Mouse (Mus musculus) cerebellum, adult 2 months (tissue): ENCODE measurements around the gene Mlxip. TPM values are rescaled to one million over a fixed set of nuclear protein-coding genes. Genes with fewer than 3 reads are reported as not detected.

Experiments
- DNase-seq, 2 experiments: peaks; one replicate each; pipeline ENCODE4 v3.0.0; 2021
- H3K27ac ChIP-seq: fragments of 200-500 bp; 2 replicates; pipeline ENCODE4 v1.5.1; 2012; ENCODE audit warnings: low read length, control low read depth, inconsistent platforms; ENCODE audit not compliant: insufficient read depth
- H3K27me3 ChIP-seq: fragments of 200-500 bp; 2 replicates; pipeline ENCODE4 v1.6.1; 2012; ENCODE audit warnings: inconsistent platforms, mild to moderate bottlenecking, low read length, moderate library complexity; ENCODE audit not compliant: control insufficient read depth, insufficient read depth
- H3K4me1 ChIP-seq: fragments of 200-500 bp; 2 replicates; pipeline ENCODE4 v1.6.1; 2011; ENCODE audit warnings: low read length; ENCODE audit not compliant: control insufficient read depth, insufficient read depth
- H3K4me3 ChIP-seq: fragments of 200-500 bp; replicated peaks from 2 replicates; pipeline ENCODE3; 2011; ENCODE audit warnings: mild to moderate bottlenecking, low read depth, low read length, control low read depth; ENCODE audit not compliant: insufficient read depth
- CTCF ChIP-seq: fragments of 200-500 bp; IDR thresholded peaks from 2 replicates; pipeline ENCODE4 v1.5.1; 2011; ENCODE audit warnings: low read depth, mild to moderate bottlenecking, control low read depth, low read length, moderate library complexity, borderline replicate concordance; ENCODE audit not compliant: insufficient read depth
- POLR2A ChIP-seq: fragments of 200-500 bp; IDR thresholded peaks from 2 replicates; pipeline ENCODE4 v1.6.1; 2011; ENCODE audit warnings: low read length, control low read depth, borderline replicate concordance; ENCODE audit not compliant: insufficient read depth
- WGBS: fragments of 180-500 bp; shearing (Covaris S2); methylation state at CpG from one replicate; pipeline ENCODE4 v1.1.7; 2018; 5-methylcytosine and 5-hydroxymethylcytosine counted together
- polyA plus RNA-seq: library from polyadenylated mRNA; depleted of rRNA; stranded (reverse); fragments of >200 nt; gene quantifications from 2 replicates; pipeline ENCODE4 v1.2.3, GENCODE M21; 2012

Mlxip gene
- polyA plus RNA-seq, 1 experiment = 21.7 TPM

GRCm38 (mm10) chr5:123423885-123424284 lies 29.3 kb downstream of the Mlxip start:
- Histone ChIP-seq H3K4me1 (peaks cover 6% of the 10 kb centered on the region; the same call in 1 of the 2 replicates), H3K27ac (no peak overlapping the region), H3K27me3 (no peaks in the 10 kb centered on the region), H3K4me3 (no peak overlapping the region)
- peak in 1 of 2 experiments; percentile 50 for DNase-seq
- WGBS = 10% methylated on average over 2 of the region's 2 CpGs
- TF ChIP-seq POLR2A (no peak), CTCF (no peak)

- no peak overlapping the region for H3K27ac ChIP-seq
- DNase-seq = no peak
- H3K27me3 ChIP-seq = no peaks in the 10 kb centered on the region
- H3K4me3 ChIP-seq = no peak overlapping the region
- WGBS = 83% methylated on average over 1 of the region's 1 CpGs
- H3K4me1 ChIP-seq = peaks cover 11% of the 10 kb centered on the region; the same call in 1 of the 2 replicates
- TF ChIP-seq POLR2A (no peak), CTCF (no peak)
Measured at GRCm38 (mm10) chr5:123427556-123427955, 33.0 kb downstream of the Mlxip start.

GRCm38 (mm10) chr5:123431524-123432304 lies 37.1 kb downstream of the Mlxip start:
- 26% methylated on average over 13 of the region's 13 CpGs for WGBS

GRCm38 (mm10) chr5:123432305-123432874 lies 37.8 kb downstream of the Mlxip start:
- TF ChIP-seq POLR2A (no peak), CTCF (no peak)
- 23% methylated on average over 3 of the region's 3 CpGs for WGBS
- Histone ChIP-seq H3K4me3 (no peak overlapping the region), H3K4me1 (peaks cover 16% of the 10 kb centered on the region), H3K27me3 (no peaks in the 10 kb centered on the region), H3K27ac (no peak overlapping the region)
- no peak for DNase-seq

More at GRCm38 (mm10) chr5:123431524-123432304, 37.1 kb downstream of the Mlxip start:
- H3K4me1 ChIP-seq = peaks cover 16% of the 10 kb centered on the region
- no peak overlapping the region for H3K27ac ChIP-seq
- TF ChIP-seq CTCF = no peak
- TF ChIP-seq POLR2A = no peak
- no peaks in the 10 kb centered on the region for H3K27me3 ChIP-seq
- no peak overlapping the region for H3K4me3 ChIP-seq
- DNase-seq = peak; percentile 64 to 74

- no peak for DNase-seq
- WGBS = 35% methylated on average over 8 of the region's 8 CpGs
- Histone ChIP-seq H3K27me3 (no peaks in the 10 kb centered on the region), H3K4me3 (no peak overlapping the region), H3K4me1 (peaks cover 18% of the 10 kb centered on the region), H3K27ac (no peak overlapping the region)
- TF ChIP-seq POLR2A (no peak), CTCF (peak; percentile 28; the same call in 1 of the 2 replicates)
Measured at GRCm38 (mm10) chr5:123436071-123436779, 41.6 kb downstream of the Mlxip start.

GRCm38 (mm10) chr5:123436780-123437175 lies 42.2 kb downstream of the Mlxip start:
- no peak overlapping the region for H3K4me3 ChIP-seq
- no peak overlapping the region for H3K27ac ChIP-seq
- TF ChIP-seq POLR2A (no peak), CTCF (peak; percentile 33; the same call in 1 of the 2 replicates)
- 12% methylated on average over 4 of the region's 4 CpGs for WGBS
- H3K27me3 ChIP-seq = no peaks in the 10 kb centered on the region
- peaks cover 12% of the 10 kb centered on the region for H3K4me1 ChIP-seq
- peak; percentile 57 to 59 for DNase-seq

- DNase-seq = no peak
- TF ChIP-seq POLR2A (no peak), CTCF (no peak)
- H3K4me1 ChIP-seq = peaks cover 7% of the 10 kb centered on the region
- H3K27me3 ChIP-seq = no peaks in the 10 kb centered on the region
- H3K4me3 ChIP-seq = no peak overlapping the region
- H3K27ac ChIP-seq = no peak overlapping the region
- WGBS = 90% methylated on average over 3 of the region's 3 CpGs
Measured at GRCm38 (mm10) chr5:123438381-123438780, 43.8 kb downstream of the Mlxip start.
